Mouse (Mus musculus): Measurements from ENCODE around the gene Focad.

Gene Focad

DNA sequence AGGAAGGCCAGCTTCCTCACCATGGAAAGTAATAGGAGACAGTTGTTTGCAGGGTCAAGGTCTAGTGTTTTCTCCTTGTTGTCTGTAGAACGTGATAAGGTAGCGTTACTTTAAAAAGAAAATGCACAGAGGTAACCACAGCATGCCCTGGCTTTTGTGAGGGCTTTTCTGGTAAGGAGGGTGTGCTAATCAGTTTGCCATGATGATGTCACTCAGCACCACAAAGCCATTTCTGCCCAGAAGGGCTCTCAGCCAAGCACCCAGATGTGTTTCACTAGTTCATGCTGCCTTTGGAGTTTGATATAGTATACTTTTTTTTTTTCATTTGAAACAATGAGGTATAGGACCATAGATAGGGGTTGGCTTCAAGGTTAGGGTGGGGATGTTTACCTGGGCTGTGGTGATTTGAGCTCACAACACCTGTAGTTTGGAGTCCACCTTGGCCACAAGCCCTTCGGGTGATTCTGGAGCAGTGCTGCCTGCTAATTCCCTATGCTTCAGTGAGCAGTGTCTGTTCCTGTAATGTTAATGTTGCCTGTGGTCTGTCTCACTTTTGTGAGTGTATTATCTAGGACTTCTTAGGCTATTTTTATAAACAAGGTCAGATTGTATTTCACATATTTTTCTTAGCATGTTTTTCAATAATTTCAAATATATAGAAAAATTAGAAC, 61.2 kb downstream of the Focad start:
- DNase-seq (ENCODE audit: low spot score in 2 of 2): no peak

DNA sequence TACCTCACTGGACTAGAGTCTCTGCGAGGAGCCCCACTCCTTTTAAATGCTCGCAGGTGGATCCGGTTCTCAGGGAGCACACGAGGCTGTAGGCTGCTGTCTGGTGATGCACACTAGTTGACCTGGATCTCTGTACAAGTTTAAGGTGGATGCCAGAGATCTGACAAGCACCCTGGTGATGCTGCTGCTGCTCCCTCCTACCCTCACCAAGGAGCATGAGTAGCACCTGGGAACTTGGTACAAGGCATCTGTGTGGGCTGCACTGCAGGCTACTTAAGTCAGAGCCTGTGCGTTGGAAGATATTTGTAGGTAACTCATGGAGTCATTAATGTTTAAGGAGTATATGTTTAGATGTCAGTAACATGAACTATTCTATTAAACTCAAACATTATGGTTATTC, 62.5 kb downstream of the Focad start:
- DNase-seq (ENCODE audit: low spot score in 2 of 2): no peak

DNA sequence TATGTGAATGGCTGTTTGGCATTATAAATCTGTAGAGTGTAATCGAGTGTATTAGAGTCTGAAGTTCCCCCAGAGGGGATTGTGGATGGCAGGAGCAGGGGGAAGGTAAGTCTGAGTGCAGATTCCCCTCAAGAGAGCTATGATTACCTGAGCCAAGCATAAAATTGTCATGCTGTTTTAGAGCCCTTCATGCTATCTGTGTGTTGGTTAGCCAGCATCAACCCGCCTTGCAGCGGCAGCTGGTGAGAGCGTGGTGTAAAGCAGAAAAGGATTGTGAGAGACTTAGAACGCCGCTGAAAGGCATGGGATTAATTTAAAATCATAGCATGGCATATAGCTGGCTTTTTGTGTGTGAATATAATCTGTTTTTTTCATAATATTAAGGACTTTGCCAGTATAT, 63.2 kb downstream of the Focad start:
- DNase-seq (ENCODE audit: low spot score in 2 of 2): peak; percentile 54 to 56

DNA sequence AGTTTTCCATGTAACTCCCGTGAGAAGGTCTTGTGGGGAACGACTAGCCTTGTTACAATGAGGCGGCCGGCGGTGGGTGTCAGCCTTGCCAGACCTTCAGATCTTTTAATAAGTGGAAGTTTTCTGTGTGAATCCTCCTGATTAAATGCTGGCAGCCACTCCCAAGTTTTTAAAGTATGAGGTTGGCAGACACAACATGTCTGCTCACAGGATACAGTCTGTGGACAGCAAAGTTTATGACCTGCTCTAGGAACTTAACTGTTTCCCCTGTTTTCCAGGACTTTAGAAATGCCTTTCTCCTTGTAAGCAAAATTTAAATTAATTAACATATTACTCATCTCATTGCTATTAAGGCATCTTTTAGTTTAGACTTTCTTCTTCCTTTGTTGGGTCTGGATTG, 64.8 kb downstream of the Focad start:
- DNase-seq (ENCODE audit: low spot score in 2 of 2): no peak

DNA sequence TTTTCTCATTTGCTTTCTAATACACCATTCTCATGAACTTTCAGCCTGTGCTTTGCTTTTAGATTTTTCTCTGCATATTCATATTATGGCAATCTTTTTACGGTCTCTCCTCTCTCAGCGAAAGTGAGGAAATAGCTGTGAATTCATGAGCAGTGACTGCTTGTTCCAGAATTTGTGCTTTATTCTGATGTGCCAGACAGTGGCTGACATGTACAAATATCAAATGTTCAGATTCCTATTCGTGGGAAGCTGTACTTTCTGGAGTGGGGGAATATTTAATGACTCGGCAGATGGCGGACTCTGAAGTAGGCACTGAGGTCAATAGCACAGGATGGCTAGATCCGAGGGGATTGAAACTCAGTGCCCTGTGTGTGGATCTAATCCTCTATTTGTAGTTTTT, 65.3 kb downstream of the Focad start:
- DNase-seq (ENCODE audit: low spot score in 2 of 2): no peak

DNA sequence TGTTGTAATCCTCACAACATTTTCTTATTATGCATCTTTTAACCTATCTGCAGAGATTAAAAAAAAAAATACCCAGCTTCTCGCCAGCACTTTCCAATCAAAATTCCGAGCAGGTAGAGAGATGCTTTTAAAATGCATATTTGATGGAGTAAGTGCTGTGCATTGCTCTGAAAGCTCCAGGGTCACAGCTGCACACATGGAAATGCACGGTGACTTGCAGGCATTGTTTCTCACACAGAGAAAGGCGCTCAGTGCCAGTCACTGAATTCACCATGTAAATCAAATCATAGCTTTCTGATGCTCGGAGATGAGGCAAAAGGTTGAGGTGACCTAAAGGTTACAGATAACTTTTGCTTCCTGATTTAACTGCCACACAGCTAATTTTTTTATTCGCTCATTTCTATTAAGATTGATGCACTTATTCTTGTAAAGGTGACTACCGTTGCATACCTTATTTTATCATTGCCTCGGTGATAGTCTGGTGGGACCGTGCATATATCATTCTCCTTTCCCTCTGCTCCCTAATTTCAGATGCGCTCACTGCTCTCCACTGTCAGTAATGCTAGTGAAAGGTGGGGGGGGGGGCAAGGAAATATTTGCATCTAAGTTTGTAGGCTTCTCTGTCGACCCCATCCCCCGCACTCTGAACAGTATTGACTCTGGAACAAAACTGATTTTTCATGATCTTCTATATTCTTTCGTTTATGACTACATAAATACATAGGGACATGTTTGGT, 69.2 kb downstream of the Focad start:
- no peak for DNase-seq (ENCODE audit: low spot score in 2 of 2)

DNA sequence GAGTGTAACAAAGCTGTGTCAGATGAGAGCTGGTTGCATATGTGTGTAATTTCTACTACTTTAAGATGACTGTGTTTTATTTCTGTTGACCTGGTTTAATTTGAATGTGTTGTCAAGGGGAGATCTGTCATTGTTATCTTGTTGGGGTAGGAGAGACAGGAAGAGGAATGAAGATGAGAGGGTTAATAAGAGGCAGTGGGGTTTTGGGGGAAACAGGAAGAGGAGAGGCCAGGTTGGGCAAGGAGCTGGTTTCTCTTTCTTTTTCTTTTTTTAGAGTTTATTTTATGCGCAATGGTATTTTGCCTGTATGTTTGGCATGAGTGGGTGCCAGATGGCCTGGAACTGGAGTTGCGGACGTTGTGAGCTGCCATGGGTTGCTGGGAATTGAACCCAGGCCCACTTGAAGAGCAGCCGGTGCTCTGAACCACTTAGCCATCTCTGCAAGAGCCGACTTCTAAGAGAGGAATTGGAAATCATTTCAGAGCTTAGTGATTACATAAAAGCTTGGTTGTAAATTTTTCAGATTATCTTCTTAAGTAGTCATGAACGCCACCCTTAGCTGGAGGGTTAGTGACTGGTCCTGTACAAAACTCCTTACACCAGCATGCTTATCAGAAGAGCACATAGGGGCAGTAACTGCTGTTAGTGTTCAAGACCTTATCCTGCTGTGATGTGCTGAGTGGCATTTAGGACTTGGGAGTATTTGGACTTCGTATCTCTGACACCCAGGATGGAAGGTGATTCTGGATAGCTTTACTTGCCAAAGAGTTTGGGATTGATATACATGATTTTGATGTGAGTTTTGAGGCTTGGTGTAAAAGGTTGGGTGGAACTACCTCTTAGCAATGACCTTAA, 72.8 kb downstream of the Focad start:
- DNase-seq (ENCODE audit: low spot score in 2 of 2): no peak

DNA sequence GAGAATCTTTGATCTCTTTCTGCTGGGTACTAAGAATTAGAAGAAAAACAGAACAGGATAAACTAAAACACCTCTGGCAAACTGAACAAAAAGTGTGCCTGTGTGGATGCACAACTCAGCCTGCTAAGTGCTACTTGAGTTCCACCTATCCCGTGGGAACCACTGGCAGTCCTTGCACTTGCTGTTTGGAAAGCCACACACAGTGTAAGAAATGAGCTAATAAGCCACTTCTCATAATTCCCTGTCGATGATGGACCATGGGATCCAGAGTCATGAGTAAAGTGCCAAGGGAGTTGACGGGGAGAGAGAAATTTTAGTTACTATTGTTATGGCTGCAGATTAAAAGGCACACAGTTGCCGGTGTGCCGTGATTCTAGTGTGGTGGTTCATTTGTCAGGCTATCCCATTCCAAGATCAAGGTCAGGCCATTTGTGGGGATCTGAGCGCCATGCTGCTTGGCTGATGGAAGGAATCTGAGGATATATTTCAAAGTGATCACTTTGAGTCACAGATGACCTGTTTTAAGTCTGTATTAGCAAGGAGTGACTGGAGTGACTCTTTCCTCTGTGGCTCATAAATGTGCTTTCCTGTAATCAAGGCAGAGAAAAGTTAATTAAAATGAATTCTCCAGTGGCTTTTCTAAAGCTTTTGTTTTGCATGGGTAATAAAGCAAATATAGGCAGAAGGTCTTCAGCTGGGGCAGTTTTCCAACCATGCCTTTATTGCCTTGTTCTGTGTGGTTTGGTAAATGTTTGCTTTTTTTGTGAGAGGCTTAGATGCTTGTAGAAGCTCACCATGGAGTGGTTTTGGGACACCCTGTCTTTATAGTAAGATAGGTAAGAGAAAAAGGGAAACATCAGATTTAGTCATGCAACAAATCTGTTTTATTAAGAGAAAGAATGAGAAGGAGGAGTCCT, 80.9 kb downstream of the Focad start:
- DNase-seq (ENCODE audit: low spot score in 2 of 2): no peak

DNA sequence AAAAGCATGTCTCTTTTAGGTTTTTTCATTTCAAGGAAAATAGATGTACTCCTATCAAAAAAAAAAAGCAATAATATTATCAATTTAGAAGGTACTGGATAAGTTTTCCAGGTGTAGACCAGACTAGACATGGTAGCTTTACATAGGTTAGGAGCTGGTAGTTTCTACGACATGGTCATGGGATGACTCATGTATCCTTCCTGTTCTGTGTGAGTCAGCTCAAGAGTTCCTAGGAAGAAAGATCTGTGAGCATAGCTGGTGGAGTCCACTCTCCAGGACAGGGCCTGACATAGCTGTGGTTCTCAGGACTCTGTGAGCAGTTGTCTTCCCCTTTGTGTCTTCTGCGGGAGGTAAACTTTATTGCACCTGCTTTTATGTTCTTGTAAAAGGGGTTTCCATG, 84.9 kb downstream of the Focad start:
- DNase-seq (ENCODE audit: low spot score in 2 of 2): no peak

DNA sequence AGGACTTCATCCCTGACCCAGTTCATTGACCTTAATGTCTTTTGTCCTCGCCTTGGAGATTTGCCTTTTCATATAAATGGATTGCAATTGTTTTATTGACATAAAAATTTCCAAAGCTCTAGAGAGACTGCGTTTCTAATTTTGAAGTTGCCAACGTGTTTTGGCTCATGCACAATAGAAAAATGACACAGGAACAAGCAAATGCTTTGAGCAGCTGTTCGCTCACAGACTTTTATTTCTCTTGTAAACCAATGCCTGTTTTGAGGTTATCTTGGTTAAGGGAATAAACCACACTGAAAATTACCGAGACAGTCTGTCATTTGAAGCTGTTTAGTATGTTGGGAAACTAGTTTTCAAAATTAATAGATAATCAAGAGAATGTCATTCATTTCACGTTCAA, 89.9 kb downstream of the Focad start:
- DNase-seq (ENCODE audit: low spot score in 2 of 2): no peak

DNA sequence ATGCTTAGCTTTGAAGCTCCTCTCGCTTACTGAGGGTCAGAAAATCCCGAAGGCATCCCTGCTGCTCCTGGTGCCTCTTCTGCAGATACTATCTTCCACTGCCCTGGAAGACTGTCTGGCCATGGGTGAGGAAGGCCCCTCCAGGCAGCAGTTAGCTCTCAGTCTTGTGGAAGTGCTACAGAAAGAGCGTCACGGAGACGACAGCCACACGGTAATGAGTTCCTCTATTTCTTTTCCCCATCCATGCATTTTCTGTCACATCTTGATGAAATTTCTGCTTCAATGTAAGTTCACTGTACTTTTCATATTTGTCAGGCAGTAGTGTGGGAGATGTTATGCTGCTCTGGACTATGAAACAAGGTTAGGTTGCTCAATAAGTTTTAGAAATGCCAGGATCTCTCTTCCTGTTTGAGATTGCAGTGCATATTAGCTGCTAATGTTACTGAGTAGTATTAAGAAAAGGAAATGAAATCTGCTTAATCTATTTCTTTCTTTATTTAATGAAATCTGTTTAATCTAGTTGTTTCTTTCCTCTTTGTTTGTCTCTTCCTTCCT, 91.5 kb downstream of the Focad start:
- no peak for DNase-seq (ENCODE audit: low spot score in 2 of 2)

DNA sequence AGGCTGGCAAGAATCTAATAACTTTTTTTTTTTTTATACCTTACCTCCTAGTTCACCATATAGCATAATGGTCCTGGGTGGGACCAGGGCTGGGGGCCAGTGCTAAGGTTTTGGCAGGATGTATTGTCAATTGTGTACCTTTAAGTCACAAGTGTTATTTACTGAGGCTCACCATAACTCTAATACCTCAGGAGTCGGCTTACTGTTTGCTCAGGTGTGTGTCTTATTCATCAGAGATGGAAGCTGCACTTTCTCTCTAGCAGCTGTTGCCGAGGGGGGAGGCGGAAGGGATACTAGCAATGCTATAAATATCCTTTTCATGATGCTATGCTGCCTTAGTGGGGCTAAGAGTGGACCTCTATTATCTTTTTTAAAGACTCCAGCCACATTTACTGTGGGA, 93.2 kb downstream of the Focad start:
- DNase-seq (ENCODE audit: low spot score in 2 of 2): no peak

DNA sequence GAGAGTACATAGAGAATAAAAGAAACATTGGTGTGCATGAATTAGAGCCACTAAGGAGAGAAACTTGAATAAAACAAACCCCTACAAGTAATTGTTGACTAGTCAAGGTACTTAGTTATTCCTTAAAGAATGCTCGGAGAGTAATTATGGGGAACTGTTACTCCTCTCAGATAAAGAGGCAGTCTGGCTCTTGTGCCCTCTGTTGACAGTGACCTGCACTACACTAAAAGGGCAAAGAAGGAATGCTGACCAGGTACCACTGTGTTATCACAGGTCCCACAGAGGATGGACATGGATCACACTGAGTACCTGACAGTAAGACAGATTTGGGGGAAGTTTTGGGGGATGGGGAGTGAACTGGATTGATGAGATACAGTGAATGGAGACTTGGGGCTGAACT, 95.1 kb downstream of the Focad start:
- no peak for DNase-seq (ENCODE audit: low spot score in 2 of 2)

DNA sequence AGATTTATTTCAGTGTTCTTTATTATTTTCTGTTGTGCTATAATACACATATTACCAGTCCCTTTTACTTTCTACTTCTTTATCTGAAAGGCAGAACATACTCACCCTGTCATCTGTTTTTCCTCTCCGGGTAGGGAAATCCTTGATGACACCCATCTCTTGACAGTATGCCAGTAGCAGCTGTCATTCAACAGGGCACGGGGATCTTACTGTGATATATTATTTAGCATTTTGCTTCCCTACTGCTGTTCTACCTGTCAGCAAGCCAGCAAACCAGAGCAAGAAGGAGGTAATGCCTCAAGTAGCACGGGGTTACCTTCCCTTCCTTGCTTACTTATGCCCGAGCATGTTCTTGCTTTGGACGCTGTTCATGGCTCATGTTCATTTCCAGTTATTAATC, 99.8 kb downstream of the Focad start:
- DNase-seq (ENCODE audit: low spot score in 2 of 2): no peak

DNA sequence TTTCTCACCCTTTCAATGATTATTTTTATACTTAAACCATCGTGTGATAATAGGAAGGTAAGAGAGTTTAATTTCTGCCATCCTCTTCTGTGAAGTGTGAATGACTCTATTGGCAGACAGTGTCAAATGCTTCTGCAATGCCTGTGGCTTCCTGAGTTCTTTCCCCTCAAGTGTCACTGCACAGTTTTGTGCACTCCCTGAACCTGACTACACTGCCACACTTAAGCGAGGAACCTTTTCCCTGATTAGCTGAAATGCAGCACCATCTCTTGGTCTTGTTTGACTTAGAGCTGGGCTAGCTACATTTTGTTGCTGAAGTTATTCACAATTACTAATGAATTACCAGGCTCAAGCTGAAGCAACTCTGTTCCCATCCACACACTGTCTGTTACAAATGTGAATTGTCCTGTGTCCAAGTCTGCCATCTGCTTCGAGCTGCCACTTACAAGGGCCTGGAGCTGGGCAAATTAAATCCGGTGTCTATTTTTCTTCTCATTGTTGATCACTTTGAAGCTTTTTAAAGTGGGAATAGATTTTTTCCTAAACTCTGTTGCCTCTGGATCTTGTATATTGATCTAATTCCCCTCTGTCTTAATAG, 101.6 kb downstream of the Focad start:
- DNase-seq (ENCODE audit: low spot score in 2 of 2): peak; percentile 62 to 68

DNA sequence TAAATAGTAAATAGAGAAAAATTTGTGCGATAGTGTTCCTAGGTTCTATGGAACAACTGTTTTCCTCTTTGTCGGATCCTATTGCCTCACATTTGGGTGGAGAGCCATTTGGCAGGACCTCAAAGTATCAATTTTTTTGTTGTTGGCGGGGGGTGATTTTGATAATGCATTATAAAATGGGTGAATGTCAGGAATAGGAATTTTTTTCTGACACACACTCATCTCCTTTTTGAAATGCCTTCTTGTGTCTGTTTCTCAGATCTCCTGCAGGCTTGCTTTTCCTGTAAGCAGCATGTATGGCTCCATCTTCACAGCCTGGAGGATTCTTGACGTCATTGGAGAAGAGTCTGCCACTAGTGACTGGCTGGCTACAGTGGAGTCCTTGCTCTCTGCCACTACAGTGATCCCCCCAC, 102.1 kb downstream of the Focad start:
- DNase-seq (ENCODE audit: low spot score in 2 of 2): no peak

DNA sequence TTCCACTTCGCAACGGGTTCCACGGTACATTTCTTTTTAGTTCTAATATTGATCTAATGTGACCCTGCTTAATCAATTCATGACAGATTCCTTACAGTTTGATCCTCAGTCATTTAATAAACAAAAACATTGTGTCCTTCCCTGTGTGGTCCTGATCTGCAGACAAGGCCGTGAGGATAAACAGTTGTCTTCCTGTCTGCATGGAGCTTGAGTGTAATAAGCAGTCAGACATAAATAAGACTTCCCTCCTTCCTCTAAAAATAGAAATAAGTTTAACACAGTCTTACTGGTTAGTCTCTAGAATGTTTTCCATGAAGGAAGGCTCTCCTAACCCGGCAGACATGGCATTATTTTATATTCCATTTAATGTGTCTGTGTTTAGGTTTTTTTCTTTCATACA, 102.8 kb downstream of the Focad start:
- no peak for DNase-seq (ENCODE audit: low spot score in 2 of 2)

DNA sequence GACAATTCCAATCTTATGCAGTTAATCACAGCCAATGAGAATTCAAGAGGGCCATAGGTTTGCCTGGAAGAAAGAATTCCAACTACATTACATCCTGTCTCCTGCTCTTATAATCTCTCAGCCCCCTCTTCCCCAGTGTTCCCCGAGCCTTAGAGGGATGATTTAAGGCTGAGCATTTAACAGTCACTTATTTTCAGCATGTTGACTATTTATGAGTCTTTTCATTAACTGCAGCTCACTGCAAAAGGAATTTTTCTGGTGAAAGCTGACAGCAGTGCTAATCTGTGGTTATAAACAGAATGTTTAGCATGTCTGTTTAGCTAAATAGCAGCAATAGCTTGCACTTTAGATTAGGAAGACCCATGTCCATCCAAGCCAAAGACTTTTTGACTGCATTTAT, 104.8 kb downstream of the Focad start:
- no peak for DNase-seq (ENCODE audit: low spot score in 2 of 2)

DNA sequence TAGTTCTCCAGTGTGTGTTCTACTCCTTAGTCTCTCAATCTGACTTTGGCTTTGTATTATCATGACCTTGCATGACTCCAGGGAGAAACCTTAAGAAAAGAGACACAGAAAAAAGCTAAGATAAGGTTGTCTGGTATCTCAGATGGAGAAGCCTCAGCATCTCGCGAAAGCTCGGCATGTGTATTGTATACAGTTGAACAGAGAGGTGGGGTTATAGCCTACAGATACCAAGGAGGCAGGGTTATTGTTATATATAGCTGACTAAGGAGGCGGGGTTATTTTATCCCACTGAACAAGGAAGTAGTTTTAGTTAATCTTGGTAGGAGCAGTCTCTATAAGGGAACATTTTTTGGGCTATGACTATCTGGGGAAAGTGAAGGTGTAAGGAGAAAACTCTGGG, 106.6 kb downstream of the Focad start:
- DNase-seq (ENCODE audit: low spot score in 2 of 2): no peak

DNA sequence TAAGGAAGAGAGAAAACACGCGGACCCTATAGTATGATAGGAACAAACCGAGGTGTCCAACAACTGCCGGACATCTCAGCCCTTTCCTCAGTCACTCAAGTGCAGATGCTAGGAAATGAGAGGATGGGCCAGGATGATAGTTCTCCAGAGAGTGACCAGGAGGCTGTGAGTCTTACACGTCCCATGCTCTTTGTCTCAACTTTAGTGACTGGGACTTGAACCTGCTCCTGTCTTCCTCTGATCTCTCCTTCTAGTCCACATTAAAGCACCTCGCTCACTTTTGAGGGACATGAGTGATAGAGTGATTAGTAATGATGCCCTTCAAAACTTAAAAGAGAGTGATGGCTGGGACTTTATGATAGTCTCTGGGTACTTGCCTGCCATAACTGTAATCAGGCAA, 114.2 kb downstream of the Focad start:
- no peak for DNase-seq (ENCODE audit: low spot score in 2 of 2)

DNA sequence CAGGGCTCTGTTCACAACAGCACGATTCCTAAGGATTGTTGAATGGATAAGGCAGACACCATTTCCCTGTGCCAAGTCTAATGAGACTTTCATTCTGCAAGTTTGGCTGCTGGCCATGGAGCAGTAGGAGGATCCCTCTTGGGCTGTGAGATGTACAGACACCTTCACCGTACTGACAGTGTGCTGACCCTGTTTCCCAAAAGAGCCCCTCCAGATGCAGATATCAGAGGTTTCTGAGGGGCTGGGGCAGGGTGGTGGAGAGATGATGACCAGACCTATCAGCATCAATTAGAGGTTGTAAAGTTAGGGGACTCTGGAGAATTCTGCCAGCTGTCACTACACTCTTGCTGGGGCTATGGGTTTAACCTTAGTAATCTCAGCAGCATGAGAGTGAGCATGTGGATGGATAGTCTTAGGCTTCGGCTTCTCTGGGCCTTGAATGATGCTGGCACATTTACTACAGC, 115.0 kb downstream of the Focad start:
- peak; percentile 71 to 75 for DNase-seq (ENCODE audit: low spot score in 2 of 2)

Measured in right cerebral cortex, postnatal 10 days (tissue).